Mouse (Mus musculus) thymus, adult 2 months (tissue): ENCODE measurements around the gene Shprh.

Source experiments
- CTCF ChIP-seq: fragments of 200-500 bp; IDR thresholded peaks from 2 replicates; pipeline ENCODE4 v1.5.1; 2012; ENCODE audit warnings: mild to moderate bottlenecking, control low read depth, low read length, moderate library complexity, borderline replicate concordance; ENCODE audit not compliant: control insufficient read depth, poor library complexity, insufficient read depth; ENCODE audit errors: extremely low read depth
- POLR2A ChIP-seq: fragments of 200-500 bp; IDR thresholded peaks from 2 replicates; pipeline ENCODE4 v1.6.1; 2012; ENCODE audit warnings: mild to moderate bottlenecking, low read length, control low read depth, moderate library complexity; ENCODE audit not compliant: control insufficient read depth, poor library complexity, insufficient read depth; ENCODE audit errors: extremely low read depth

DNA sequence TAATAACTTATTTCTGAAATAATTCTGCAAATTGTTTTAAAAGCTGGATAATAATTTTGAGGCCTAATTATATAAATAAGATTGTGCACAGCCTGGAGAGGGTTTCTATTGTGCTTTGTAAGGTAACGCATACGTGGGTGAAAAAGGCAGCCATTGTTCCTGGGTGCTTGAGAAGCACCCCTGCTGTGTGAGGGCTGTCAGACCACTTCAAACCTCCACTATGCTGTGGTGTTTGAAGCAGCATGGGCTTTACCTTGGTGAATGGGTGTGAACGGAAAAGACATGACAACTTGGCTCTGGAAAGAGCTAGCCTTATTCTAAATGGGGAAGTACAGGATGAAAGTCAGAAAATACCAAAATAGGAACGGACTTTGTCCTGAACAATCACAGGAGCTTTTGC lies 50.8 kb downstream of the Shprh start:
- no peak for TF ChIP-seq CTCF
- no peak for TF ChIP-seq POLR2A
